Mouse (Mus musculus): ENCODE results near the gene Mef2c.

The Mef2c gene

DNA sequence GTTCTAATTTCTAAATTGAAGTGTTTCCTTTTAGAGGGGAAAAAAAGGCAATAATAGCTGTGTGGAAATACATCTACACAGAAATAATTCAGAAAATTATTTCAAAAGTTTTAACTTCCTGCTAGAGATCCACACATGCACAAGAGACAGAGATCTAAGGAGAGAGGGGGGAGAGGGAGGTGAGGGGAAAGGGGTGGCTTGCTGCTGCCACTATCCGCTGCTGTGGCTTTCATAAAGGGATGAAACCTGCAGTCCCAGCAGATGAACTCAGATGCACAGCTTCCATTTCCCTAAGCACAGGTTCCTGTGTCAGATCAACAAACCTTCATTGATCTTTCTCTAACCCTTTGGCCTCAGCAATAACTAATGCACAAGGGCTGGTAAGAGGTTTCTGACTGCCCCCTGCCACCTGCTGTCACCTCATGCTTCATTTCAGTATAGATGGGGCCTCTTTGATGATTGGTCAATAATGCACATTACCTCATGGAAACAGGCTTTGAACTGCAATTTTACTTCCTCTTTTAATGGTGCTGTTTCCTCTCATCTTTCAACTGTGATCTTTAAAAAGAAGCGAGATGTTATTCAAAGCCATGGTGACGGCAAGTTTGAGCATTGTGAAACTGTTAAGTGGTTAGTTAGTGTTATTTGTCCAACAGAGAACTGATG is 105.2 kb downstream of the Mef2c start:
- no peak for DNase-seq (ENCODE audit: low spot score in 2 of 2)

DNA sequence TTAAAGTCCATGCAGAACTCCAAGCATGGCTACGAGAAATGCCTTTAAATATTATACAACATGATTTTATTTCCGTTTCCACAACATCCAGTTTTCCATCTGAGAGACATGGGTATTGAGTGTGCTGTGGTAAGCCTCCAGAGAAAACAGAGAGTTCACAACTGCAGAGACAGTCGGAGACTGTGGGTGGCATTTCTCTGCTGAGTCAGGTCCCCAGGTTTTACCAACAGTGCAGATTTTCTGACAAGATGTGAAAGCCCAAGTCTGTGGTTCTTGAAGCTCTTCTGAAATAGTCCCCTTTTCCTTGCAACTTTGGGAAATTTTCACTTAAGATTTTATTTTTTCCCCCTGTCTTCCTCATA is 105.7 kb downstream of the Mef2c start:
- no peak for DNase-seq (ENCODE audit: low spot score in 2 of 2)

DNA sequence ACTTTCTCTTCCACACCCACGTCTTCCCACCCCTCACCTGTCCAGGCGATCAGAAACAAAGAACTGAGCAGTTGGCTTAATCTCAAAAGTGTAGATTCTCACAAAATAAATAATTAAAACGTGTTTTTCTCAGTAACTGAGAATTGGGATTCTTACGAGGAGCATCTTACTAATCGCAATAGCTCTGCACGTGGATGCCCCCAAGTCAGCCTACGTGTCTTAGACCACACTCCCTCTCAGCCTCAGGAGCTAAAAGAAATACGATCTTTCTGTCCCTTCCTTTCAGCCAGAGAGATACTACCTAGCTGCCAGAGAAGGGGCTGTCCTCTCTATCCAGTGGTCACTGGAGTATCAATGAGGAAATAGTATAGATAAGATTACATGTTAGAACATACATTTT is 106.3 kb downstream of the Mef2c start:
- DNase-seq (ENCODE audit: low spot score in 2 of 2): no peak

DNA sequence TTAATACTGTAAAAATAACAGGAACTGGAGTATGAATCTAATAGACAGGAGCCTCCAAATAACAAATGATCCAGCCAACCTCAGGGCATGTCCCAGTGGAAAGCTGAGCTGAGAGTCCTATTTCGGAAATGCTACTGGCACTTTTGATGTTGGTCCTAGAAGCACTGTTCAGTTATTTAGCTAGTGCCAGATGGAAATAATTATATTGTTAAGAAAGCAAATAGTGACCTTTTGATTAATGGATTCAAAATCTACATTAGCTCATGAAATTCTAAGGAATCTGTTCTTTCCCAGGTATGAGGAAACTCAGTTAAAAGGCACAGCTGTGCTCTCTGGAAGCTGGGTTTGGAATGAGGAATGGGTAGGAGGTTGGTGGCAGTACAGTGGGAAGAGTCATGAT is 108.4 kb downstream of the Mef2c start:
- no peak for DNase-seq (ENCODE audit: low spot score in 2 of 2)

DNA sequence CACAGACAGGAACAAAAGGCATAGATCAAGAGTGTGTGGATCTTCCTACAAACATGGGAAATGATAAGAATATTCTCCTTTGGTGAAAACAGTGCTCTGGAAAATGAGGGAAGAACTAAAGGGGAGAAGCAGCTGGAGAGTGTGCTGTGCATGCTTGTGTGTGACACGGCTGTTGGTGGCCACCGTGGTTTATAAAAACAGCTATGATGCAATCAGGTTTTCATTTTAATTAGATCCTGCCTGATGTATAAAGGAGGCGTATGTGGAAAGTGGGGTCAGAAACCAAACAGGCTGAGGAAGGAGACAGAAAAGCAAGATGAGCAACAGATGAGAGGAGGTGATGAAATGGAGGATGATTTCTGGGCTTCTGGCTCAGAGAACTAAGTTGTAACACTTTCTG is 112.0 kb downstream of the Mef2c start:
- no peak for DNase-seq (ENCODE audit: low spot score in 2 of 2)

DNA sequence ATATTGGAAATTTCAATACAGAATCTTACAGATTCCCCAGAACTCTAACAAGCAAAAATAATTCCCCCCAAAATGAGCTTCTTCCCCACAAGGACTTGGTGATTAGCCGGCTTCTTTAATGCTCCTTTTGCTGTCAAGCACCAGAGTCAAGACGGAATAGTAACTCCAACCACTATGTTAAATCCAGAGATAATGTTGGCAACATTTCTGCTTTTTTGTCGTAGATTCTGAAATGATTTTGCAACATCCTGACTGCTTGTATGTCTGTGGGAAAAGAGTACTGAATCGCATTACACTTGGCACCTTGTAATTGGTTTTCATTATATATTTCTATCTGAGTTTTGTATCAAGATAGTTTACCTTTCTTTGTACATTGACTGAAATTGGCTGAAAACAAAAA is 120.8 kb downstream of the Mef2c start:
- DNase-seq (ENCODE audit: low spot score in 2 of 2): no peak

DNA sequence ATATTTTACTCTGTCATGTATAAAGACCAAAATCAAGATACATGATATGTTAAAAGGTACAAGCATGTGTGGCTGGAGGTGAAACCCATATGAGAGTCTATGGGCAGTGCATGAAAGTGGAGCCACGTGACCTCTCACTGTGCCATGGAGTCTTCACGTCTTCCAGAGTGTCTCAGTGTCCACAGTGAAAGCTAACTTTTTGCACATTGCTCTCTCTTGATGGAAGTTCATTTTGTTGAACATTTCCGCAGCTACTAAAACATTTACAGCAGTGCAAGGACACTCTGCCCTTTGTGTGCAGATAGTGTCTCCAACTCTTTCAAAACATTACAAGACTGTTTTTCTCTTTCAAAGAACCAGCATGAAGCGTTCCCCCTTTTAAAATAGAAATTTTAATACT is 123.6 kb downstream of the Mef2c start:
- no peak for DNase-seq (ENCODE audit: low spot score in 2 of 2)

DNA sequence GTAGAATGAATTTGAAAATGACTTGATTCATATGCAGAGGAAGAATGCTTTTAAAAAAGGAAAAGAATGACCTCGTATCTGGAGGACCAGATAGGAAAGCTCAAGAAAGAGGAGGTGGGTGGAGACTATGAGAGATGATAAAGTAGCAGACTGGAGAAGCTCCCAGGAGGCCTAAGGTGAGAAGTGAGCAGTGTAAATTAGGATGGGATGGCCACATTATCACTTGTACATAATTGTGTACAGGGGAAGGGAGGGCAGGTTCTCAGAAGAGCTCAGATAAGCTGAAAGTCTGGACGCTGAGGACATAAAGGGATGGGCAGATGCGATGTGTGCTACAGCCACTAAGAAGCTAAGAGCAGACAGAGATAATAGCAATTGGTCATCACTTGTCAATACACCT is 124.3 kb downstream of the Mef2c start:
- no peak for DNase-seq (ENCODE audit: low spot score in 2 of 2)

DNA sequence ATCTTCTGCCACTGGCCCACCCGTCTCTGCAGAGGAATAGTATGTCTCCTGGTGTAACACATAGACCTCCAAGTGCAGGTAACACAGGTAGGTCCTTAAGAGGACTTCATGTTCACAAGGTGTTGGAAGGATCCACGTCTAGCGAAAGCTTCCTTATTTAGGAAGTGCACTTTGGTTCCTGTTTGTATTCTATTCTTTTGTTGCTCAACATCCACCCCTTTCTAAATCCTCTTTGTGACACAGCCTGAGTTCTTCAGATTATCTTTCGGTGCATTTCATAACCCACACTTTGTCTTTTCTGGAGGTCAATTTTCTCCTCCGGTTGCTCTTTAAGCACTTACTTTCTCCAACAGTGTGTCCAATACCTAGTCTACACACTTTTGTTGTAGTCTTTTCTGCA is 129.3 kb downstream of the Mef2c start:
- DNase-seq (ENCODE audit: low spot score in 2 of 2): no peak

DNA sequence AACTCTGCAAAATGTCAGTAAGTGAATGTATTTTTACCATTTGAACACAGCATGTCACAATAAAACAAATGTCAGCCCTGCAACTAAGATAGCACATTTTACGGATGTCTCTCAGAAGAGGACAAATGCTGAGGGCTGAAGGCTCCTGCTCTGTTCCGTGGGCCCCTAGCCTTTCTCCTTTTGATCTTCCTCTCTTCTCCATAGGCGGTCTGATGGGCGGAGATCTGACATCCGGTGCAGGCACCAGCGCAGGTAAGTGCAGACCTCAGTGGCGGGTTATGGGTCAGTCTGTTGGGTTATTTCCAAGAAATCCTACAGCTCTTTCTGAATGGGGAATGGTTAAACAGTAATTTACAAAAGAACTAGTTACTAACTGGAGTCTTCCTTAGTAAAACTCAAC is 131.4 kb downstream of the Mef2c start:
- DNase-seq (ENCODE audit: low spot score in 2 of 2): no peak

DNA sequence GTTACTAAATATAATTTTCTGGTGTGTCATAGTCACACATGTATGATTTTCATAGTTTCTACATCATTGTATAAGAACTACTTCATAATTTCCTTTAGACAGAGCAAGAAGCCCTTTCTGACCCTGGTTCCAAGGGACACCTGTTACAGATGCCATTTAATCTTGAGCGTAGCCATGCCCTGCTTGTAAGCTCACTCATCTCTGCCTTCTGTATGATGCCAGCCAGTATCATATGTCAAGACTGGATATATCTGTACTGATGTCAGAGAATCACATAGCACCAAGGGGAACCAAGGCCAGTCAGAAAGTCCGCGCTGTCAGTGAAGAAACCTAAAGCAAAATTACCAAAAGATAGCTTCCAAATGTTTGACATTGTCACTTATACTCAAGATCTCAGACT is 133.8 kb downstream of the Mef2c start:
- no peak for DNase-seq (ENCODE audit: low spot score in 2 of 2)

DNA sequence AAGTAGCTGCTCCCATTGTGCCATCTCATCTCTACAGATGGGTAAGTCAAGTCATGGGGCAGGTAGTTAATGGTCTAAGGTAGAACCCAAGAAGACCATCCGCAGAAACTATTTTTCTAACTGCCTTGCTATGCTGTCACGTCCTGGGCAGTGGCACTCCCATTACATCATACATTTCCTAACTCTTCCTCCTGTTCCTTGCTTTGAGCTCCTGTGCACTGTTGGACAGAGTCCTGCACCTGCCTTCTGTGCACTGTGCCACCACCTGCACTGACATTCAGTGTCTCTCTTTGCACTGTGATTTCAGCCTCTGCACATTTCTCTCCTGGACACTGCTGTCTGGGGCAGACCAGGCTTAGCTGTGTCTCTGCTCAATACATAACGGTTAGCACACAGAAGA is 134.9 kb downstream of the Mef2c start:
- DNase-seq (ENCODE audit: low spot score in 2 of 2): no peak

DNA sequence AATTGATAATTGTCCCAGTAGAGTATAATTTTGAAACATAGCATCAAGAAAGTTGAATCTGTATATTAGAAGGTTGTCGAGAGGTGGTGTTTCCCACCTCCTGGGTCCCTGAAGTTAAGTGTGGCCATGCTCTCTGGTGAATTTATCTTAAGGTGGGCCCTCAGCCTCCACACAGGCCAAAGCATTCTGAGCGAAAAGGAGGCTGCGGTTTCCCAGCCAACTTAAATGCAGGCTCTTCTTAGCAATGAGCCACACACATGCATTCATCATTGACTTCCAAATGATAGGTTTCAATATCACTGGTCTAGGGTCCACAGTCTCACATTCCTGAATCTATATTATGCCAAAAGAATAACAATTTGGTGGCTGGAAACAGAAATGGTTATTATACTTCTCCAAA is 145.2 kb downstream of the Mef2c start:
- no peak for DNase-seq (ENCODE audit: low spot score in 2 of 2)

DNA sequence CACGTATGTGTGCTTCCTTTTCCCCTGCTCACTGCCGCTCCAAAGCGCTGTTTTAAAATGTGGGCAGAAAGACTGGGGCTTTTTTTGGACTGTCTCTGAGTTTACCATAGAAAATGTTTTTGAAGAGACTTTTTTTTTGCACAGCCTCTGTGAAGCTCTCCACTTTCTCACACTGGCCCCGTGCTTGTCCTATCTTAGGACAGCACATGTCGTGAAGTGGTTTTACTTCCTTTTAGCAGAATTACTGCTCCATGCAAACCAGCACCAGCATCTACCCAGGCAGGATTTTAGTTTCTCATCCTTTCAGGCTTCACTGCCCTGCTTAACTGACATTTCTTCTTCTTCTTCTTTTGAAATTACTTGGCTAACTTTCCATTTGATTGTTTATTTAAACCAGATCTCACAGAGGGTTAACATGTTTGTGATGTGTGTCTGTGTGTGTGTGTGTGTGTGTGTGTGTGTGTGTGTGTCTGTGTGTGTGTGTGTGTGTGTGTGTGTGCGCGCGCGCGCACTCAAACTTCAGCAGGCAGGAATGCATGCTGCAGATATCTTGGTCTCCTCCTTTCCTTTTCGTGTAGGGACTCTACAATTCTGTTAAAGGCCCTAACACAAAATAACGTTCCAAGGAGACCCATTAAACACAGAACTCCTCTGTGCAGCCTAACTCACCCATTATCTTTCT is 146.1 kb downstream of the Mef2c start:
- DNase-seq (ENCODE audit: low spot score in 2 of 2): no peak

DNA sequence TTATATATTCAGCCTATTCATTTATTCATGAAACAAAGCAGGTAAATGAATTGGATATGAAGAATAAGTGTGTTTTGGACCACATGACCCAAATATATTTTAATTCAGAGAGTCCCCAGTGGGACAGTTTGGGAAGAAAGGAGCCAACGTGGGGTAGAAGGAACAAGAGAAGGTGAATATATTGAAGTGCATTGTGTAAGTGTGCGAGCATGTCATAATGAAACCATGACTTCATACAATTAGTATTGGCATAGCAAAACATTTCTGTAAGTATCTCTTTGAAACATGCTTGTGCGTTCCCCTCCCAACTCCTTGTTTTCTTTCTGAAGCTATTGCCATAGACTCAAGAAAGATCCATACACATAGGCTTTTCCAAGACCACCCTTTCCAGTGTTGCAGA is 147.0 kb downstream of the Mef2c start:
- DNase-seq (ENCODE audit: low spot score in 2 of 2): no peak

DNA sequence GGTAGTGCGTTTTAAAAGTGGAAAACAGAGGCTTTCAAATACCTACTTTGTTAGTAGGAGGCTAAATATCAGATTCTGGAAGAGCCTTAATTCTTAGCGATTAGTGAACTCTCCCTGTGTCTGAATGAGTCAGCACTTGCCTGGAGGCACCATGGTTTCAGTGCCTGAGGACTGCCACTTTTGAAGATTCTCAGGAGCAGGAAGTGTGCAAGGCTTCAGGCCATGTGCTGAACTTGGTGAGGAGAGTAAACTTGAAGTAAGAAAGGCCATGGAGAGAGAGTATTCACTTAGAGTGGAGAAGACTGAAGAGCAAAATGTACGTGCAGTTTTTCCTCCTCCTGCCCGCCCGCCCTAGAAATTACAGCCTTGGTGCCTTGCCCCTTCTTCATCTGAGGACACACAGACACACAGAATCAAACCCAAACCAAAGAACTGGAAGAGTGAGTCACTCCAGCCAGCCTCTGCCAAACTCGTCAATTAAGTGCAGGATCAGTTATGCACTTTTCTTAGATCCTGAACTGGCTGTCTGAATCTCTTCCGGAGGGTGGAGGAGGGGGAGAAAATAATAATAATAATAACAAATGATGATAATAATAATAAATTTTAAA is 148.2 kb downstream of the Mef2c start:
- DNase-seq (ENCODE audit: low spot score in 2 of 2): no peak

DNA sequence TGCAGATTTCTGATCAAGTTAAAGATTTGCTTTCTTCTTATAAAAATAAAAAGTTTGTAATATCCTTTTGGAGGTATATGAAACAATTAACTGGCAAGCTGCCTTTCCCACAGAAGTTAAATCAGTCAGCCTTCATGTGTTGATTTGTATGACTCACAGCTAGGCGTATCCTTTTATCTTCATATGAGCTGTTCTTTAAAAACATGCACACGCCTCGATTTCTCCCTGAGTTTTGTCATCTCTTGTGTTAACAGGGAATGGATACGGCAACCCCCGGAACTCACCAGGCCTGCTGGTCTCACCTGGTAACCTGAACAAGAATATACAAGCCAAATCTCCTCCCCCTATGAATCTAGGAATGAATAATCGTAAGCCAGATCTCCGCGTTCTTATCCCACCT is 148.7 kb downstream of the Mef2c start:
- no peak for DNase-seq (ENCODE audit: low spot score in 2 of 2)

DNA sequence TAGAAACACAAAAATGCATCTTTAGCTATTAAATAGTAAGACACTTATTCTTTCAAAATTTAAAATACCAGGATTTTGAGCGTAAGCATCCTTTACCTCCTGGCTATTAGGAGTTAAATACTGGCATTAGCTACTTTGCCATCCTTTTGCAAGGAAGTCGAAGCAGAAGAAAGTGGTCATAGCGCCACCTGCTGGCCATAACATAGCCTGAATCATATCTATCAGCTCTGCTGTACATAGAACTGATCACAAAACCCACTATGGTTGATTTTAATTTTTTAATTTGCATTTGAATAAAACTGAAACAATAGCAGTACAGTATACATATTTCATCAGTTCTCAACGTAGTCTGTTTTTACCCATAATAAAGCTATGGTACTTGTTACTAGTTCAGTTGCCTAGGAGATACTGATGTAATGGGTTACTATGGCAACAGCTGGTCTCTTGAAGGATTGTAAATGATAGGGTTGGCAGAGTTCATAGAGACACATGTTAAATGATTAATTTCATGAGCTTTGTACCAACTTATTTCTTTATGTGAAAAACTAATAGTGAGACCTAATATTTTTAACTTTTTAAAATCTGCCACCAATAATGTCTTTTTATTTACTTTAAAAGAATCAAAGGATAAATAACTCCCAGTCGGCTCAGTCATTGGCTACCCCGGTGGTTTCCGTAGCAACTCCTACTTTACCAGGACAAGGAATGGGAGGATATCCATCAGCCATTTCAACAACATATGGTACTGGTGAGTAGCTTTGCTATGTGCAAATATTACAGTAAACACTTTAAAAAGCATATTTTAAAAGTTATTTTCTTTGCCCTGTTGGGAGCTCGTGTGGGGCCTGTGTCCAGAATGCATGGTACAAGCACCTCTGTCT is 151.3 kb downstream of the Mef2c start:
- DNase-seq (ENCODE audit: low spot score in 2 of 2): peak; percentile 75 to 90

DNA sequence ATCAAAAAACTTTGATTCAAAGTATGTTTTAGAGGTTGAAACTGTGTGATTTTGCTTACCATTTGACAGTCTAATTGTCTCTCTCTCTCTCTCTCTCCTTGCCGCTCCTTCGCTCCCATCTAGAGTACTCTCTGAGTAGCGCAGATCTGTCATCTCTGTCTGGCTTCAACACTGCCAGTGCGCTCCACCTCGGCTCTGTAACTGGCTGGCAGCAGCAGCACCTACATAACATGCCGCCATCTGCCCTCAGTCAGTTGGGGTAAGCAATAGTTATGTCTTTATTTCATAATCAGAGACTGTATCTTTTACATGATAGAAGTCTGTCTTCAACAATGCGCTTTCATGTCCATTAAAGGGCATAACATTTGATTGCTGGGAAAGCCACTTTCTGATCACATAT is 152.3 kb downstream of the Mef2c start:
- DNase-seq (ENCODE audit: low spot score in 2 of 2): no peak

DNA sequence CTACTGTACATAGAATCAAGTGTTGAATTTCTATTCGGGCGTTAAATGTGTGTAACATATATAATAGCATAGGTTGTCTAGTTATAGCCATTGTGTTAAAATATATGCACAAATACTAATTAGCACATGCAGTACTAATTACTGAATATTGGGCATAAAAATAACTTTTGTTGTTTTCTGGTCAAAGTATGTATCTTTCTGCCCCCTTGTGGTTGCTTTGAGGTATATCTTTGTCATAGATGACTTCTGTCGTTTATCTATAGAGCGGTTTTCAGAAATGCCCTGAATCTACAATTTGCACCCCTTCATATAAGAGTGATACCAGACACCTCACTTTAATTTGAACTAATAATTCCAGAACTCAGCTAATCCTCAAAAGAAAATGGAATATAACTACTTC is 152.9 kb downstream of the Mef2c start:
- DNase-seq (ENCODE audit: low spot score in 2 of 2): no peak

DNA sequence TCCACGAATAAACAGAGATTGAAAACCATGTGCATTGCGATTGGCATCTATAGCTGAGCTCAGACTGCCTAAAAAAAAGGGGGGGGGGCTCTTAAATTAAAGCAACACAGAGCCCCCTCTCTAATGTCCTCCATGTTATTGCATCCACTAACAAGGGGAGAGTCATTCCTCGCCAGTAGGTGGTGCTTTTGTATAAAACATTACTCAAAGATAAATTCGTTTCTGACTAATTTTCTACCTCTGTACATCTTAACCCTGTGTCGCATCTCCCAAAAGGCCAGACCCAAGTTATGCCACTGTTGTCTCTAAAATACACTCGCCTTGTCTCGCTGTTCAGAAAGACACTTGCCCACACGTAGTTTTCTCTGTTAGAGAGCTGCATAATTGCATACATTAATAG is 156.9 kb downstream of the Mef2c start:
- no peak for DNase-seq (ENCODE audit: low spot score in 2 of 2)

DNA sequence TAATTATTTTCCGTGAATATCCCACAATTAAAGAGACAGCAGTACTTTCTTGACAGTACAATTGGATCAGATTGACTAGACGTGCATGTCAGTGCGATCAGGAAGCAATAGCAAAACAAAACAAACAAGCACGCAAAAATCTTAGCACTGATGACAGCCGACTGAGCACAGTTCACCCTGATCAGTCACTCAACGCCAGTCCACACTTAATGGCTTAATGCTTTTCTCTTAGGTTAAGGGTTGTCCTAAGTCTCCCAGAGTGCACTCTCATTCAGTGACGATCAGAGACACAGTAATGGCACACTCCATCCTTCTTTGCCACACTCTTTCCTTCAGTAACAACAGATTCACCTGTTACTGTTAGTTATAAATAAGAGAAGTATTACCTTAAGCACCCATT is 157.3 kb downstream of the Mef2c start:
- no peak for DNase-seq (ENCODE audit: low spot score in 2 of 2)

DNA sequence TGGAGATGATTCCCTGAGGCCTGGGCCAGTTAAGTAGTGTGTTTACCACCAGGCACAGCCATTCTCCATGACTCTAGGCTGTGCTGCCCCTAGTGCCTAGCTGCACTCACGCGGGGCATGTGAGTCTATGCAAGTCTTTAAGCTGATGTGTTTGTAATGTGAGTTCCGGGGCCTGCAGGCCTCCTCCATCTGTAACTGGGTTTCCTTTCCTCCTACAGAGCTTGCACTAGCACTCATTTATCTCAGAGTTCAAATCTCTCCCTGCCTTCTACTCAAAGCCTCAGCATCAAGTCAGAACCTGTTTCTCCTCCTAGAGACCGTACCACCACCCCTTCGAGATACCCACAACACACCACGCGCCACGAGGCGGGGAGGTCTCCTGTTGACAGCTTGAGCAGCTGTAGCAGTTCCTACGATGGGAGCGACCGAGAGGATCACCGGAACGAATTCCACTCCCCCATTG is 158.3 kb downstream of the Mef2c start:
- no peak for DNase-seq (ENCODE audit: low spot score in 2 of 2)
